Mouse (Mus musculus): ENCODE measurements at regions not wholly inside any gene's neighbourhood (a gene's known extent, or its start where the extent isn't known, plus 50 kb on each side); places are given as distances from the start of the nearest gene placed in this dataset. TPM values are rescaled to one million over a fixed set of nuclear protein-coding genes. Genes with fewer than 3 reads are reported as not detected.

GRCm38 (mm10) chr7:36582074-36582473 lies 115.8 kb upstream of the Tshz3 start:
- H3K27ac ChIP-seq (replicated peaks), result no peak overlapping the region
- no peaks in the 10 kb centered on the region for H3K9me3 ChIP-seq (replicated peaks)
- no peaks in the 10 kb centered on the region for H3K4me1 ChIP-seq
- WGBS, result 87% methylated on average over 6 of the region's 6 CpGs
- H3K36me3 ChIP-seq, result no peaks in the 10 kb centered on the region
- H3K4me3 ChIP-seq, result no peak overlapping the region
- peak; percentile 3 for DNase-seq (ENCODE audit: low spot score)
- H3K27me3 ChIP-seq (ENCODE audit: low read depth, poor library complexity, severe bottlenecking), result no peaks in the 10 kb centered on the region

GRCm38 (mm10) chr7:36585014-36585413 lies 112.9 kb upstream of the Tshz3 start:
- Histone ChIP-seq H3K36me3 (no peaks in the 10 kb centered on the region), H3K4me1 (no peaks in the 10 kb centered on the region), H3K27ac (replicated peaks) (no peak overlapping the region), H3K27me3 (ENCODE audit: low read depth, poor library complexity, severe bottlenecking) (no peaks in the 10 kb centered on the region), H3K9me3 (replicated peaks) (no peaks in the 10 kb centered on the region), H3K4me3 (no peak overlapping the region)
- DNase-seq (ENCODE audit: low spot score), result no peak
- WGBS, result 70% methylated on average over 1 of the region's 1 CpGs

- Histone ChIP-seq H3K27me3 (ENCODE audit: low read depth, poor library complexity, severe bottlenecking) (no peaks in the 10 kb centered on the region), H3K9me3 (replicated peaks) (no peaks in the 10 kb centered on the region), H3K36me3 (no peaks in the 10 kb centered on the region), H3K4me3 (no peak overlapping the region), H3K4me1 (no peaks in the 10 kb centered on the region), H3K27ac (replicated peaks) (no peak overlapping the region)
- no peak for DNase-seq (ENCODE audit: low spot score)
- WGBS, result 97% methylated on average over 1 of the region's 1 CpGs
Measured at GRCm38 (mm10) chr7:36591496-36591895, 106.4 kb upstream of the Tshz3 start.

- H3K9me3 ChIP-seq (replicated peaks), result peaks cover 15% of the 10 kb centered on the region; the same call in 1 of the 2 replicates
- WGBS, result 90% methylated on average over 3 of the region's 3 CpGs
- H3K36me3 ChIP-seq, result no peaks in the 10 kb centered on the region
- no peak for DNase-seq (ENCODE audit: low spot score)
- H3K27me3 ChIP-seq (ENCODE audit: low read depth, poor library complexity, severe bottlenecking), result no peaks in the 10 kb centered on the region
- H3K27ac ChIP-seq (replicated peaks), result no peak overlapping the region
- H3K4me3 ChIP-seq, result no peak overlapping the region
- H3K4me1 ChIP-seq, result peaks cover 5% of the 10 kb centered on the region; the same call in 1 of the 2 replicates
Measured at GRCm38 (mm10) chr7:36596630-36597301, 101.2 kb upstream of the Tshz3 start.

- H3K4me1 ChIP-seq, result peaks cover 16% of the 10 kb centered on the region
- H3K4me3 ChIP-seq, result no peak overlapping the region
- no peak for DNase-seq (ENCODE audit: low spot score)
- 66% methylated on average over 18 of the region's 18 CpGs for WGBS
- H3K27ac ChIP-seq (replicated peaks), result no peak overlapping the region
- H3K27me3 ChIP-seq (ENCODE audit: low read depth, poor library complexity, severe bottlenecking), result no peaks in the 10 kb centered on the region
- H3K36me3 ChIP-seq, result no peaks in the 10 kb centered on the region
- no peaks in the 10 kb centered on the region for H3K9me3 ChIP-seq (replicated peaks)
Measured at GRCm38 (mm10) chr7:36605026-36605698, 92.8 kb upstream of the Tshz3 start.

- Histone ChIP-seq H3K4me1 (no peaks in the 10 kb centered on the region), H3K4me3 (no peak overlapping the region), H3K36me3 (no peaks in the 10 kb centered on the region), H3K27me3 (ENCODE audit: low read depth, poor library complexity, severe bottlenecking) (no peaks in the 10 kb centered on the region), H3K27ac (replicated peaks) (no peak overlapping the region), H3K9me3 (replicated peaks) (no peaks in the 10 kb centered on the region)
- 64% methylated on average over 6 of the region's 6 CpGs for WGBS
- DNase-seq (ENCODE audit: low spot score), result no peak
Measured at GRCm38 (mm10) chr7:36620256-36620655, 77.7 kb upstream of the Tshz3 start.

- DNase-seq (ENCODE audit: low spot score), result no peak
- Histone ChIP-seq H3K27ac (replicated peaks) (no peak overlapping the region), H3K4me1 (no peaks in the 10 kb centered on the region), H3K27me3 (ENCODE audit: low read depth, poor library complexity, severe bottlenecking) (no peaks in the 10 kb centered on the region), H3K36me3 (no peaks in the 10 kb centered on the region), H3K4me3 (no peak overlapping the region), H3K9me3 (replicated peaks) (no peaks in the 10 kb centered on the region)
- WGBS, result 52% methylated on average over 3 of the region's 3 CpGs
Measured at GRCm38 (mm10) chr7:36644252-36644651, 53.7 kb upstream of the Tshz3 start.

Small RNA genes lying in the stretch of these regions (microRNA-seq; reads per million reads assigned to microRNA genes)
- not detected for gene Gm25247
